Mouse (Mus musculus): Measurements from ENCODE around the gene Gpr149.

Gpr149 gene

GRCm38 (mm10) chr3:62604973-62605372, at the start of gene Gpr149:
Gene Gpr149, minus strand, starts transcription at chr3:62605140.
- no peak for DNase-seq

GRCm38 (mm10) chr3:62650551-62650950, 45.6 kb upstream of the Gpr149 start:
- no peak for DNase-seq

- DNase-seq: no peak
Measured at GRCm38 (mm10) chr3:62610861-62611260, 5.9 kb upstream of the Gpr149 start.

DNA sequence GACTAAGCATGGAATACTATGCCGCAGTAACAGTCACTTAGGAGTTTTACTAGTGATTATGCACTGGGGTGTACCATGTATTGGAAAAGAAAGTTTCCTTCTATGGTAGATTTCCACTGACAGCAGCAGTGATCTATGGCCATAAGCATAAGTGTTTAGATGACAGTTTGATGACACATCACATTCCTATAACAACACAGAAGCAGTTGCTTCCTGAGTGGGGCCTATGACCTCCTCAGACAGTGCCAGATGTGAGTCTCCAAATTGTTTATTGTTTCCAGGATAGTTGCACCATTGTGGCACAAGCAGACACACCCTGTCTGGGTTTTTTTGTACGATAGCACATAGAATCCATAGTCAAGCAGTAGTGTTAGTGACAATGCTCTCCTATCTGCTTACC, 991 bp upstream of the Gpr149 start:
- no peak for DNase-seq

GRCm38 (mm10) chr3:62604047-62604391, 921 bp downstream of the Gpr149 start:
- no peak for DNase-seq

- no peak for DNase-seq
Measured at GRCm38 (mm10) chr3:62603231-62604046, 1.5 kb downstream of the Gpr149 start.

DNA sequence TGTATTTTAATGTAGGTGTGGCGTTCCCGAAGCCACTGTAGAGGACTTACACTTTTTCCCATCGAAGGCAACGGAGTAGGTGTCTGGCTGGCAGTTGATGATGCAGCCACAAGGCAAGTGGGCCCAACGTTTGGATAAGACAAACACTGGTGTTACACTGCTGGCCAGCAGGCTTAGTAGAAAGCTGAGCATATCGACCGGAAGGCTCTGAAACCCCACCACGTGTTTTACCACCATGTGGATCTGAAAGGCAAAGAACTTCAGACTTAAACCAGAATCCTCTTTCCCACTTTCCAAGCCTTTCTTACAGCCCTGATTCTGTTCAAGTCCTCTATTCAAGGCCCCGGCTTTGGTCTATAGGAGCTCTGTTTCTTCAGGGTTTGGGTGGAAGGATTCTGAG, 2.5 kb downstream of the Gpr149 start:
- DNase-seq: no peak

- no peak for DNase-seq
Measured at GRCm38 (mm10) chr3:62594842-62595241, 10.1 kb downstream of the Gpr149 start.

DNA sequence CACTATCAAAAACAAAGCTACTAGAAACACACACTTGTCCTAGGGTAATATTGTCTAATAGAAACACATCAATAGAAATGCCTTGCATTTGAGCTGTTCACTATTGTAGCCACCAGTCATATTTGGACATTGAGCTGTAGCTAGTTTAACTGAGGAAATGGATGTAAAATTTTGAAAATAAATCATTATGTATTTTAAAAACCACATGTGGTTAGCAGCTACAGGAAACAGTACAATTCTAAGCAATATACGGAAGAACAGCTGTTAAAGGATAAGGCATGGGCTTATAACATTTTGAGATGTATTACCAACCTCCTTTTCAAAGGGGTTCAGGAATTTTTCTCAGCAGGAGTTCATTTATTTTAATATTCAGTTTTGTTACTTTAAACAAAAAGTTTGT, 19.9 kb downstream of the Gpr149 start:
- no peak for DNase-seq

- no peak for DNase-seq
Measured at GRCm38 (mm10) chr3:62527593-62527992, 77.3 kb downstream of the Gpr149 start.

GRCm38 (mm10) chr3:62527160-62527559, 77.8 kb downstream of the Gpr149 start:
- DNase-seq: no peak

GRCm38 (mm10) chr3:62507206-62507647, 97.7 kb downstream of the Gpr149 start:
- DNase-seq: no peak

DNA sequence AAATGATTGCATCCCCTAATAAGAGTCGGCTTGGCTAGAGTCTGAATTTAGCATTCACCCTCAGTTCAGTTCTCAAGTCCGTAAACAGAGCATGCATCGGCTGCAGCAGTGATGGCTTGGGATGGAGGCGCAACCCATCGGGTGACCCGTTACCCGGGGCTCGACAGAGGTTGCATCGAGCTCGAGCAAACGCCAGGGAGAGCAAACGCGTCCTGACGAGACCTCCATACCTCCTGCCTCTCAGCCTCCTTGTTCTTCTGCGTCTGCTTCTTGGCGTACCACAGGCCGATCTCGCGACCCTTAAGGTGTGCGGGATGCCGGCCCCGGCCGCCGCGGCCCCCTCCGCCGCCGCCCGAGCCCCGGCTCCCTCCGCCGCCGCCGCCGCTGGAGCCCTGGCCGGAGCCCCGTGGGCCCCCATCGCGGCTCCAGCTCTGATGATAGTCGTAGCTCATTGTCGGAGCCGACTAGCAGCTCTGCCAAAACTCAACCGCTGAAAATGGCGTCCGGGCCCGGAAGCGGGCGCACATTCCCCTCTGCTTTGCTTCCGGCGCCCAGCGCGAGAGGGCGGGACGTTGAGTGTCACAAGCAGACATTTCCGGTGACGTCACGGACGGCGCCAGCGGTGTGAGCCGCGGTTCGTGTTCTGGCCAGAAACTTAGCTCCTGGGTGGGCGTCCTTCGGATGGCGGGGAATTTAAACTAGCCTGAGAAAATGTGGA, 98.3 kb downstream of the Gpr149 start, which contains the start of gene Dhx36:
TSS of gene Dhx36 (minus strand) at position 517 of the 718 bp plus-strand sequence.
- DNase-seq: peak; percentile 94

DNA sequence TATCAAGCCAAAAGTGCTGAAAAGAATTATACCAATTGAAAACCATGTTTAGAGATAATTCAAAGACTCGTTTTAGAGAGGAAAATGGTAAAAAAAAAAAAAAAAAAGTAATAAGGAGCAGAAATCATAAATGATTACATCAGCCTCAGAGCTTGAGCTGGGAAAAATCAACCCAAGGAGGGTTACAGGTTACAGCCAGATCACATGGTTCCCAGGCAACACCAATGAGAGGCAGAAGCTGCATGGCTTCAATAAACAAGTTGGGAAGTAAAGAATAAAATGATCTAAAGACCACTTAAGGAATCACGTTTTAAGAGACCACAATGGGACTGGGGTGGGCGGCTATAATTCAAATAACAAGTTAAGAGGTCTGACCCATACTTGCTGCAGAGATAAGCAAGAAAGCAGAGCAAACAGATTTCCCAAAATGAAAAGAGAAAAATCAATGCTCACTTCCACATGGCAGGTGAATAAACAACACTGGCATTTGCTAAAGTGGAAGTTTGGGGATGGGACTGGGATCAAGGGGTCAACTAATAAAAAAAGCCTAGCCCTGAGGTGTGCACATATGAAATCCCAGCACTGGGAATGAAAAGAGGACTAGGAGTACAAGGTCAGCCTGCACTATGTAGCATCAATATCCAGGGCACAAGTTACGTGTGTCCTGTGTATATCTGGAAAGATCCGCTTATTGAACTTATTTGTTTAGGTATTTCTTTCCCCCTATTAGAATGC, 99.6 kb downstream of the Gpr149 start:
- DNase-seq: no peak

DNA sequence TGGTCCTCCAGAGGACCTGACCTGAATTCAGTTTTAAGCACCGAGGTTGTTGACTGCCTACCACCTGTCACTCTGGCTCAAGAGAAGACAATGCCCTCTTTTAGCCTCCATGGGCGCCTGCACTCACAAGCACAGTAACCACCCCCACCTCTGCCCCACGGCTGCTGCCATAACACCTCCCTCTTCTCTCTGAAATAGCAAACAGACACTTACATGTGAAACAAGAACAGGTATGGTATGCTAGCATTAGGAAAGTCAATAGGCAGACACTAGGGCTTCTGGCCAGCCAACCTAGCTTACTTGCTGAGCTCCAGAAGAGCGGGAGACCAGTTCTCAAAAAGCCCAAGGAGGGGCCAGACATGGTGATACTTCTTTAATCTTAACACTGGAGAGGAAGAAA, 105.6 kb downstream of the Gpr149 start:
- DNase-seq: peak; percentile 2

DNA sequence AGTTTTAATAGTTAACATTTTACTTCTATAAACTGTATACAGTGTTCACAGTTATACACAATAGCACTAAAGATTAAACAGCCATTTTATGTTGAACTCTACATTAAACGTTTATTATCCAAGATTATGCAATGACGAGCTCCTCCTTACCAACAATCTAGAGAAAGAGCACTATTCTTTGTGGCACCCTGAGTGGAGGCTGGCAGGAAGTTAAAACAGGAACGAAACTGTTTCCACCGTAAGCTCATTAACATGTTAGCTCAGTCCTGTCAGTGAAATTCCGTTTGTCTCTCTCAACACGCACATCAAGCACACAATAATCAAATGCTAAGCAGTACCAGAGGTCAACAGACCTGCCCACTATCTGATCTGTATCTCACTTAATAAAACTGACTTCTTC, 112.4 kb downstream of the Gpr149 start:
- DNase-seq: no peak

DNA sequence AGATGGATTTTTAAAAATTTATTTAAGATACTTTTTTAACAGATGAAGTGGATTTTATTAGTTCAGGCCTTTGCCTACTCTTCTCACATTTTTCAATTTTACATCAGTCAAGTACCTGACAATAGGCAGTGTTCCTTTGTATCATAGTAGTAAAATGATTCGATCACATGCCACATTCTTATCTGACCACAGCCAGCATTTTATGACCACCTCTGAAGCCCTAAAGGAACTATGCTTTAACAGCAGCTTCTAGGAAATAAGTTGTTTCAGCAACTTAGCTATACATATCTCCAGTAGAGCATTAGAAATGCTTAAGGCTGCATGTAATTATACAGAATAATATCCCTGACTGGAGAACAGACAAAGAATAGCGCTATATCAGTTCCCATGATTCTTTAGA, 120.6 kb downstream of the Gpr149 start:
- DNase-seq: no peak
